Comparison of ENCODE assay signal across 10 mouse cellular contexts in the genomic region with DNA sequence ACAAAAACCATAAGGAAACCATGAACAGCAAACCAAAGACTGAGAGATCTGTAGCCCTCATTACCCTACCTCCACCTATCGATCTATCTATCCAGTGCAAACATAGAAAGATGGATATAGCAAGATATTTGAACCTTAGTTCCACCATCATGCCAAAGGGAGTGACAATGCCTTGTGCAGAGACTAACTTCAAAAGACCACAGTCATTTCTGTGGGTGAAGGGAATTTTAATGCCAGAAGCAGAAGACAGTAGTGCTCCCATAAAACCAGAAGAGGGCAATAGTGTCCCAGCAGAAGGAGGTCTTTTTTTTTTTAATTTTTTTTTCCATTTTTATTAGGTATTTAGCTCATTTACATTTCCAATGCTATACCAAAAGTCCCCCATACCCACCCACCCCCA.
DNase-seq lines count a peak whose midpoint lies in the region; ATAC-seq and TF ChIP-seq lines count a peak whose summit lies in the region.
"Had no signal": no experiment of that assay in that cellular context is flagged by ENCODE, and none has a peak within 500 bp of the region (broad histone marks: within the 10 kb centered on the region; RNA-seq: fewer than 3 reads in every experiment).

No protein-coding gene starts in this region.

- H3K4me1 ChIP-seq in midbrain, embryonic 16.5 days (ENCODE audit: control insufficient read depth, insufficient read depth, low read length) = no peaks in the 10 kb centered on the region

- H3K36me3 ChIP-seq in midbrain, embryonic 16.5 days (ENCODE audit: control insufficient read depth, insufficient read depth, low read length) = no peaks in the 10 kb centered on the region
- H3K36me3 ChIP-seq: G1E had no signal

- H3K9ac ChIP-seq in midbrain, embryonic 16.5 days (ENCODE audit: low read depth, low read length) = no peak overlapping the region

- peak; percentile 28 for DNase-seq in embryo, embryonic 10.5 days (ENCODE audit: low spot score)
- no peak for DNase-seq in embryo, embryonic 9.5 days (ENCODE audit: extremely low spot score)
- peak; percentile 17 to 32 for DNase-seq in layer of hippocampus, adult 2 months (ENCODE audit: low spot score in 2 of 2)
- no peak for DNase-seq in layer of hippocampus, adult 9-11 months
- DNase-seq in NIH3T3 (ENCODE audit: low read depth) = peak; percentile 66
- no peak for DNase-seq in frontal cortex, postnatal 14 days (ENCODE audit: low spot score in 2 of 2)
- no peak for DNase-seq in natural killer cell, adult 2 months (ENCODE audit: low spot score in 2 of 2)

- H3K4me2 ChIP-seq in midbrain, embryonic 16.5 days (ENCODE audit: low read length) = no peak overlapping the region

- no peak overlapping the region for H3K4me3 ChIP-seq in layer of hippocampus, adult 2 months
- no peak overlapping the region for H3K4me3 ChIP-seq in midbrain, embryonic 16.5 days (ENCODE audit: low read depth, low read length)

- ATAC-seq in midbrain, embryonic 16.5 days = peak; percentile 32; the same call in 1 of the 2 replicates

- 34% methylated on average over 1 of the region's 1 CpGs for WGBS in midbrain, embryonic 16.5 days

- H3K27me3 ChIP-seq in midbrain, embryonic 16.5 days (ENCODE audit: control insufficient read depth, insufficient read depth, low read depth, low read length) = no peaks in the 10 kb centered on the region

- TF ChIP-seq CTCF in layer of hippocampus, adult 2 months (conservative IDR thresholded peaks at IDR 0.05) = peak; percentile 78

- H3K9me3 ChIP-seq in midbrain, embryonic 16.5 days (replicated peaks; ENCODE audit: control insufficient read depth, low read length, poor library complexity, severe bottlenecking) = no peaks in the 10 kb centered on the region
- H3K9me3 ChIP-seq: G1E had no signal

- H3K27ac ChIP-seq in layer of hippocampus, adult 2 months = no peak overlapping the region
- no peak overlapping the region for H3K27ac ChIP-seq in midbrain, embryonic 16.5 days (ENCODE audit: low read length)
- H3K27ac ChIP-seq: macrophage had no signal

Comparison
In these comparisons a context has a peak if more than half of its experiments do, and no peak if none do; other contexts are left out.
1. DNase-seq: peak in embryo, embryonic 10.5 days (single experiment), layer of hippocampus, adult 2 months (2 of 2) and NIH3T3 (single experiment); none in embryo, embryonic 9.5 days (single experiment), layer of hippocampus, adult 9-11 months (single experiment), frontal cortex, postnatal 14 days (0 of 2) and natural killer cell, adult 2 months (0 of 2).